Mouse (Mus musculus) retina, adult 2 months (tissue): ENCODE results near the gene Igf2bp3.

ENCODE experiments used
- DNase-seq: peaks from one replicate; pipeline ENCODE4 v3.0.0-alpha.2; 2012; ENCODE audit warnings: low read depth, low spot score

Gene Igf2bp3

GRCm38 (mm10) chr6:49138159-49139051 lies 76.4 kb downstream of the Igf2bp3 start:
- no peak for DNase-seq

GRCm38 (mm10) chr6:49136739-49137138 lies 78.0 kb downstream of the Igf2bp3 start:
- DNase-seq, result no peak

DNA sequence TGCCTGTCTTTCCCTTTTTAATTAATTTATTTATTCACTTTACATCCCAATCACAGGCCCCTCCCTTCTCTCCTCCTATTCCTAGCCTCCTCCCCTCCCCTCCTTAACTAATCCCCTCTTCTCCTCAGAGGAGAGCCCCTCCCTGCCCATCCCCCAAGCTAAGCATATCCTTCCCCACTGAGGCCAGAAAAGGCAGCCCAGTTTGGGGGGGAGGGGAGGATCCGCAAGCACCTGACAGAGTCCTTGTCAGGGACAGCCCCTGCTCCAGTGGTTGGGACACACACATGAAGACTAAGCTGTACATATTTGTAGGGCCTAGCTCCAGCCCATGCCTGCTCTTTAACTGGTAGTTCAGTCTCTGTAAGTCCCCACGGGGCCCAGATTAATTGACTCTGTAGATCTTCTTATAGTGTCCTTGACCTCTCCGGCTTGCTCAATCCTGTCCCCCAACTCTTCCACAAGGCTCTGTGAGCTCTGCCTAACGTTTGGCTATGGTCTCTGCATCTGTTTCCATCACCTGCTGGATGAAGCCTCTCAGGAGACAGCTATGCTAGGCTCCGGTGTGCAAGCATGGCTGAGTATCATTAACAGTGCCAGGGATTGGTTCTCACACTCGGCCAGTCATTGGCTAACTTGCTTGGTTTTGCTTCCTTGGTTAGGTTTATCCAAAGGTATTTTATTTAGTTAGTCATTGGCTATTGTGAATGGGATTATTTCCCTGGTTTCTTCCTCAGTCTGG lies 82.2 kb downstream of the Igf2bp3 start:
- no peak for DNase-seq

DNA sequence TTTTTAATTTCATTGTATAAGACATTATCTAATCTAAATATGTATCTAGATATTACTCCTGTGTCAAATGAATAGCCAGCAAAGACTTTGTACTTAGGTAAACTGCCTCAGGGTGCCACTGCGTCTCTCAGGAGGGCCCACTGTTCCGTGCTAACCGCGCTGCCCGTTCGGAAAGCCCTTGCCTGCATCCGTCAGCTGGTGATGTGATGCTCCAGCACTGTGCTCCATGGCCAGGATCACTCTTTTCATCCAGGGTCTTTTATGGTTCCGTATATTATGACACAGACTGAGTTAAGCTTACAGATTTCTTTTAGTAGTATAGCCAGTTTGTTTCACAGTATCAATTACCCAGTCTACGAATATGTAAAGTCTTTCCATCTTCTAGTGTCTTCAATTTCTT lies 82.9 kb downstream of the Igf2bp3 start:
- DNase-seq, result no peak

DNA sequence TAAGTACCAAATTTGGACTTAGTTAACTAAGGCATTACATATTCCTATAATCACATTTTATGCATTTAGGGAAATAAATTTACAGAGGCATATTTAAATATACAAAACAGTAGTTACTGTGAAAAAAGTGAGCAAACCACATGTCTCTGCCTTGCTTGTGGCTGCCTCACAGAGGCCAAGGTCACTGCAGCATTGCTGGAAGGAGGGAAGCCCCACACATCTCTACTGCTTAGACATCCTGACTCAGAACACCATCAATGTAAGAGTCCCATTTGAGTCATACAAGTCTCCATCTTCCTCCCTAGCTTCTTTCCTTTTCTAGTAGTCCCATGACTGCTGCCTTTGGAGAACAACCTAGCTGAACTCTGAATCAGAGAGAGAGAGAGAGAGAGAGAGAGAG lies 84.4 kb downstream of the Igf2bp3 start:
- no peak for DNase-seq

DNA sequence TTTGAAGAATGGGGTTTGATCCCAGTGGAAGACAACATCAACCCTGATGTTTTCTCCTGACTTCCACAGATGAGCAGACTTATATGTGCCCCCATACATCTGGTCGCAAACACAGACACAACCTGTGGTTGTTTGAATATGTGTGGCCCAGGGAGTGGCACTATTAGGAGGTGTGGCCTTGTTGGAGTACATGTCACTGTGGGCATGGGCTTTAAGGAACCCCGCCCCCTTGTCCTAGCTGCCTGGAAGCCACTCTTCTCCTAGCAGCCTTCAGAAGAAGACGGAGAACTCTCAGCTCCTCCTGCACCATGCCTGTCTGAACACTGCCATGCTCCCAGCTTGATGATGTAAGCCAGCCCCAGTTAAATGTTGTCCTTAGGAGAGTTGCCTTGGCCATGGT lies 94.4 kb downstream of the Igf2bp3 start:
- no peak for DNase-seq

DNA sequence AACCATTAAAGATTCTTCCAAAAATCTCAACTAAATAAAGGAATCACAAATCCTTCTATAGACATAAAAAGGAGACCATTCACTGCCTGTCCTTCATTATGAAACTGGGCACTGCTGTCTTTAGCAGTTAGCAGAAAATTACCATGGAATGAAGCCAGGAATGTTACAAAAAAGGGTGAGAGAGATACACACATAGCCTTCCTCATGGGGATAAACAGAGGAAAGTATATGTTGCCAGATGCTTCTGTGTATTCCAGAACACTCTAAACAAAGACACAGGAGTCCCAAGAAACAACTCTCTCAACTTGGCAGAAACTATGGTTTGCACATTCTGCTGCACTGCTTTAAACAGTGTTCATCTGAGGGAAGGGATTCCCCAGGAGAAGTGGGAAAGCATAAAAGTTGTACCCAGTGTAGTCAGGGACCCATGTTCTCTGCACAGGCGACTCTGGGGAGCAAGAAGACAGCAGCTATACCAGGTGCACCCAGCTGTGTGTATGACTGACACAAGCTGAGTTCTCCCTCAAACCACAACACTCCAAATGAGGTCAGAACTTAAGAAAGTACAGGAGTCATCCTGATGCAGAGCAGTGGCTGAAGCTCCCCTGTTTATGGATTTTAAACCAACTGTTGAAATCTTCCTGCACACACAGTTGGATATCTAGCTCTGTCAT lies 95.2 kb downstream of the Igf2bp3 start:
- no peak for DNase-seq

DNA sequence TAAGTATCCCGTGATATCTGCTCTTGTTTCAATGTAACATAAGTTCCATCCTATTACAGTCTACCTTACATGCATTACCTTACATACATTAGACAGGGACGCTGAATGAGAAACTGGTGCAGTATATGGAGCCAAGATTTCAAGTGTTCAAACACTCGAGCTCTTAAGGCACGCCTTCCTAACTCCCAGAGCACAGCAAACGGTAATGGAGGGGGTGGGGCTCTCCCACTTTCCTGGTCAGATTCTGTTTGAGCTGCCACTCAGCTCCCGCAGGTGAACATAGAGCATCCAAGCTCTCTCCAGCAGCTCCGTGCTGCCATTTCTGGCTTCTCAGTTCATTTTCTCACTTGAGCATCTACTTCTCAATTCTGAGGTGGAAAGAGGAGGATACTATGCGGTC lies 96.3 kb downstream of the Igf2bp3 start:
- DNase-seq, result no peak

GRCm38 (mm10) chr6:49116241-49116640 lies 98.5 kb downstream of the Igf2bp3 start:
- DNase-seq, result no peak

DNA sequence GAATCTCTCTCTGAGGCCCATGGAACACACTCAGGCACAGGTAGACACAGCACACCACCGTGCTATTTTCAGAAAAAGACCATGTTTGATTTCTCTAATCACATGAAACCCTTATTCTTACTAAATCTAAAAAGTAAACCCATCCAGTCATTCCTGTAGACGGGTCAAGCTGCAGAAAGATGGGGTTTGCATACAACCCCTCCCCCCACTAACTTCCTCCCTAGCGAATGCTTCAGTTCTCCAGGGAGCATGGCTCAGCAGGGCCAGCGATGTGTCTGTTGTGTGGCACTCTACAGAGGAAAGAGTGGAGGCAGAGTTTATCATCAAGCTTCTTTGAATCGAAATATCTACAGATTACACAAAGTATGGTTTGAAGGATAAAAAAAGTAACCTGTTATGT lies 99.2 kb downstream of the Igf2bp3 start:
- no peak for DNase-seq

DNA sequence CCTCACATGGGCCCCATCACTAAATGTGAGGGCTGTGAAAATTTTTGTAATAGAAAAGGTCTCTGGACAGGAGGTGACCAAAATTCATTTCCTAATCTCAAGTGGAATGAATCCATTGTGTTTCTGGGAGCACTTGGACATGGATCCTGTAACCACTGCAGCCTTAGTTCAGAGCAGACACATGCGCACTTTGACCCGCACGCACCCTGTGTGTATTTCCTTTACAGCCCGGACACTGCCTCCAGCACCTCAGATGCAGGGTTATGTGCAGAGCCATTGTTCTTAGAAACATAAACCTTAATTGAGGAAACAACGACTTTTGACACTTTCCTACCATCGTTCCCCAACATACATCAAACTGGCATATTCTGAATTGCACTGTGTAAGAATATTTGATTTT lies 100.3 kb downstream of the Igf2bp3 start:
- DNase-seq, result no peak

GRCm38 (mm10) chr6:49113895-49114294 lies 100.9 kb downstream of the Igf2bp3 start:
- DNase-seq, result no peak

GRCm38 (mm10) chr6:49109196-49109595 lies 105.6 kb downstream of the Igf2bp3 start:
- DNase-seq, result no peak

DNA sequence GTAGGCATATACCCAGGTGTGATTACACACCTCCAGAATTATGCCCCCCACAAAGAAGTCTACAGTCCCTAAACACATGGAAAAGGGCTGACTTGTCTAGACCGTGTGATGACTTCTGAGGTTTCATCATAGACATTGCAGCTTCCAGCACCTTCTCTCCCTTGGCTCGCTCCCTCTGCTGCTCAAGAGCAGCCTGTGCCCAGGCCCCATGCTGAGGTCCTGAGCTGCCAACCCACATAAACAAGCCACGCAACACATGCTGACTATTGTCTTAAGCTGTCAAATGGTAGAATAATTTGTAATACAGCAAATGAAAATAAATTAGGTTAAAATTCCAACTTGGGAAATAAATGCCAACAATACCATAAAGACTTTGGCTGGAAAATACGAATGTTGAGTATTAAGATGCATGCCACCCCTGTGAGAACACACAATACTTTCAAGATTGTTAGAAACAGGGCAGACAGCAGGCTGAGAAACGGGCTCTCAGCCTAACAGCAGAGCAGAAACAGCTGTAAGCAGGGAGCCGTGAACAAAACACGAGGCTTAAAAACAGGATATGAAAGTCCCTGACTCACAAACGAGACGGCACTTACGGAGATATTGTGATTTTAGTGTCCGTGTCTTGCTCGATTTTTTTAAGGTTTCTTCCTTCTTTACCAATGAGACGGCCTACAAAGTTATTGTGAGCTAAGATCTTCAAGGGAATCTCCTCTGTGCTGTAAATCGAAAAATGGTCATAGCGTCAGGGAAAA lies 107.8 kb downstream of the Igf2bp3 start:
- DNase-seq, result no peak

DNA sequence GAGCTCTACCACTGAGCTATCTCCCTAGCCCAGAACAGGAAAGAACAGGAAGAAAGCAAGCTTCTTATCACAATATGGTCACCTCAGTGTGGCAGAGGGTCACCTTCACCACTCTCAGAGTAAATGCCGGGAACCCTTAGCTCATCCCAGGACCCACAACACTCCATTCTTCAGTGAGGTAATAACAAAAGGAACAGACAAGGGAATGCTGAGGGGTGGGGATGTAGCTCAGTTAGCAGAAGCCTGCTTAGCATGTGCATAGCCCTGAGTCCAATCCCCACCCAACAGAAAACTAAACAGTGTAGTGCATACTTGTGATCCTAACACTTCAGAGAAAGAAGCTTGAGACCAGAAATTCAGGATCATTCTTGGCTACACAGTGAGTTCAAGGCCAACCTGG lies 115.7 kb downstream of the Igf2bp3 start:
- DNase-seq, result no peak

DNA sequence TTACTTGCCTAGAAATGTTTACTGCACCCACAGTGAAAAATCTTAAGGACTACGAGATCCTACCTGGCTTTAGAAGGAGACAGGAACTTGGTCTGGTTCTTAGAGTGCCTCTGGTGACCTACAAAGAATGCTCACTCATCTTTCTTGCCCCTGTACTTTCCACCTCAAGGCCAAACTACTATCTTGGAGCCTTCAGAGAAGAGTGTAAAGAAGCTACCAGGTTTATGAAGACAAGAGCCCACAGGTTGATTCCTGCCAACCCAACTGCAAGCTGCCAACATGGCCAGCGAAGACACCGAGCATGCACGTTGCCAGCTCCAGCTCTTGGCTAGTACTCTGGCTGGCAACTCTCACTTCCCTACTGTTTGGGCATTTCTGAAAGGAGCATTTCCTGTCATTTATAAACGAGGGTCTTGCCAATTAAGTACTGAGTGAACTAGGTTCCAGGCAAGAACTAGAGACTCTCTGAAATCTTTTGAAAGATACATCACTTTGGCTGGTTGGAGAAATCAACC lies 117.1 kb downstream of the Igf2bp3 start:
- DNase-seq, result no peak

DNA sequence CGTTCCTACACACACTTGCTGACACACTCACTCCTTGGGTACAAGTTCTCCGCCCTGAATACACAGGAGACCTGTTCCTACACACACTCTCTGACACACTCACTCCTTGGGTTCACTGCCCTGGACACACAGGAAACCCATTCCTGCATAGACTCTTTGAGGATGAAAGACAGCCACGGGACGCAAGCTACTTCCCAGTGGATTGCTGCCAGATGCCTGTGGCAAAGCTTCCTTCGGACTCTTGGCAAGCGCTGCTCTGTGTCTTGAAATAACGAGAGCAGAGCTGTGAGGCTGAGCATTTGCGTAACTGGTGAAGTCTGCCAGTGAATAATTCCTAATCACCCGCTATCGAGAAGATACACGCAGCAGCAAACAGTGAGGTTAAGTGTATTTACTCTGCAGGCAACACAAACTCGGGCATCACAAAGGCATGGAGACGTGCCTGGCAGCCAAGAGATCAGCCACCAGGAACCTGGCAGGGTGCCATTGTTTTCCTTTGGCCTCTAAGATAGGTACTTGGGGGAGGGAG lies 117.8 kb downstream of the Igf2bp3 start:
- peak; percentile 1 for DNase-seq

GRCm38 (mm10) chr6:49096421-49096820 lies 118.3 kb downstream of the Igf2bp3 start:
- no peak for DNase-seq

DNA sequence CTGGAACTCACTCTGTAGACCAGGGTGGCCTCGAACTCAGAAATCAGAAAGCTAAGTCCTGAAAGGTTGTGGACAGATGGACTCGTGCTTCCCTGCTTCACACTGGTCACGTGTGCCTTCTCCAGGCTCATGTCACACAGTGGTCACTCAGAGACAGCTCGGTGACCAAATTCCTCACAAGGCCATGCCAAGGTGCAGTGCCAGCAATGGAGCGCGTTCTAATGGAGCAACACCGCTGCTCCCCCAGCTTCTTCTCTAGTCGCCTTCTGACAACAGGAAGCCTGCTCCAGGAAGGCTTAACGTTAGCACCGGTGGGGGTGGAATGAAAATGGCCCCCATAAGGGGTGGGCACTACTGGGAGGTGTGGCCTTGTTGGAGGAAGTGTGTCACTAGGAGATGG lies 119.8 kb downstream of the Igf2bp3 start:
- no peak for DNase-seq

DNA sequence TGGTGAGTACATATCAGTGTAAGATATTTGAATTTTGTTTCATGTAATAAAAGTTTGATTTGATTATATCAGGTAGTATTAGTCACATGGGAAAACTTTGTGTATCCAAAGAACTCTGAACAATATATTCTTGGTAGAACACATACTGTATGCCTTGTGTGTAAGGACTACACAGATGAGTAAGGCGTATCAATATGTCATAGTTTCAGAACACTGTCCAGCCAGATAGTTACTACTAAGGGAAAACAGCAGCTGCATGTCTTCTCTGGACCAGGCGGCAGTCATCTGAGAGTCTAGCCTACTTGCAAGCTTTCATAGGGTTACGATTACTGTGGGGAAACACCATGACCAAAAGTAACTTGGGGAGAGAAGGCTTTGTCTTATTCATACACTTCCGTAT lies 131.7 kb downstream of the Igf2bp3 start:
- DNase-seq, result no peak

GRCm38 (mm10) chr6:49079313-49079712 lies 135.4 kb downstream of the Igf2bp3 start:
- DNase-seq, result no peak
